Mouse (Mus musculus): ENCODE data around the gene Olfr965.
"Not testable (repeated sequence)": the region's sequence is repeated elsewhere in the genome, so short reads cannot be mapped to it uniquely, and the experiment has no call there.

Gene Olfr965

DNA sequence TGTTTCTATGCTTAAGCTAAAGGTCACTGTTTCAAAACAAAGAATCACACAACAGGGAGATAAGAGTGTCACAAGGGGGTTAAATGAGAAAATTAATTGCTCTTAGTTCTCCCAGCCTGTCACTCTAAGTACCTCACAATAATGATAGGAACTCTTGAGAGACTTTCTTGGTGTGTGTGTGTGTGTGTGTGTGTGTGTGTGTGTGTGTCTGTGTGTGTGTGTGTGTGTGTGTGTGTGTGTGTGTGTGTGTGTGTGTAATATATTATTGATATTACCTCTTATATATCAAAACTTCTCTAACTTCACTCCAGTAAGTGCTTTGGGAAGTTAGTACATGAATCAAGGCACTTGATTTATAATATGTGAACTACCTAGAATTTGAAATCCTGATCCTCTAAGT, at the start of gene Olfr965:
TSS of gene Olfr965 (plus strand) at position 301 of the 400 bp plus-strand sequence.
- DNase-seq: no peak

DNA sequence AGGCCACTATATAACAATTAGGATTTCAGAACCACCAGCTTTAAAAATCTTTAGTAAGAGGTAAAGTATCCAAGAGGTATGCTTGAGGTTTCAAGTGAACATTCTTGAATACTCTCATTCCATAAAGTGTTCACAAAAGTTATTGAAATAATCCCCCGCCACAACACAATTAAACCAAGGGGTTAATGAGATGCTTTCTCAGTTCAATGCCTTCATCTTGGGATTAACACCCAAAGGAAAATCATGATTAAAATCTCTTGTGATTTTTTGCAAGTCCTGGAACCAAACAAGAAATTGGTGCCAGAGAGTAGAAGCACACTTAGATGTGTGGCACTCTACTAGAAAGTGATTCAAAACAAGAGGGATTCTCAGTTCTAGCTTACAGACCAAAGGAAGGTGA, 44.2 kb upstream of the Olfr965 start, which contains the start of gene Olfr963:
TSS of gene Olfr963 (plus strand) at position 301 of the 400 bp plus-strand sequence.
- DNase-seq: no peak

DNA sequence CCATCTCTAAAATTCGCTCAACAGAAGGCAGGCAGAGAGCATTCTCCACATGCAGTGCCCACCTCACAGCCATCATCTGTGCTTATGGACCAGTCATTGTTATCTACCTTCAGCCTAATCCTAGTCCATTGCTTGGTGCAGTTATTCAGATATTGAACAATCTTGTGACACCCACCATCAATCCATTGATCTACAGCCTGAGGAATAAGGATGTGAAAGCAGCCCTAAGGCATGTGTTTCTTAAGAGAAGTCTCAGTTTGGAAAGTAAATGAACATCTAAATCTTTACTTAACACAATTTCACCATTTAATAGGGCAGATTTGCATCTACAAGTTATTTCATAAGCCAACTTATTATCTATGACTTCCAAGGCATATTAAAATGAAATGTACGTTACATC, 41.4 kb upstream of the Olfr965 start:
- DNase-seq: no peak

DNA sequence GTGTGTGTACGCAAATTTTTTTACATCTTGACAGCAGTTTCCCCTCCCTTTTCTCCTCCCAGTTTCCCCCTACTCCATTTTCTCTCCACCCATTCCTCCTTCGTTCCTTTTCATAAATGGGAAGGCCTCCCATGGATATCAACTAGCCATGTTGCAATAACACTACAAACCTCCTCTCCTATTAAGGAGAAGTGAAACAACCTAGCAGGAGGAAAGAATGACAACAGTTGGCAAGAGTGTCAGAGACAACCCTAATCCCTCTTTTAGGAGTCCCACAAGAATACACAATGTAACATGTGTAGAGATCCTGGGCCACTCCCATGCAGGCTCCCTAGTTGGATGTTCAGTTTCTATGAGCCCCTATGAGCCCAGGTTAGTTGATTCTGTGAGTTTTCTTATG, 36.3 kb upstream of the Olfr965 start:
- no peak for DNase-seq

DNA sequence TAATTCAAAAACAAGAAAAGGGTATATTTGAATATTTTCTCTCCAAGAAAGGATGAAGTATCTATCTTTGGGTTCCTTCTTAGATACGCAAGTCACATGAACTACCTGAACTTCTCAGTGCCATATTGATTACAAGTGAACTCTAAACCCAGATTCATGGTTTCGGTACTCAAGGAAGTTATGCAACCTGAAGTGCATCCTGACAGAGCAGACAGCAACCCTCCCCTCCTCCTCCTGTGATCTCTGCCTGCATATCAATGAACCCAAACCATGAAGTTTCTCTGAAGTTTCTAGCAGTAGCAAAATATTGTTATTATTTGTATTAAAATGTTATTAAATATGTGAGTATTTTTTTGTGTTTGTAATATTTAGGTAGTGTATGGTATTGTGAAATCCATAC, 32.6 kb upstream of the Olfr965 start:
- no peak for DNase-seq

DNA sequence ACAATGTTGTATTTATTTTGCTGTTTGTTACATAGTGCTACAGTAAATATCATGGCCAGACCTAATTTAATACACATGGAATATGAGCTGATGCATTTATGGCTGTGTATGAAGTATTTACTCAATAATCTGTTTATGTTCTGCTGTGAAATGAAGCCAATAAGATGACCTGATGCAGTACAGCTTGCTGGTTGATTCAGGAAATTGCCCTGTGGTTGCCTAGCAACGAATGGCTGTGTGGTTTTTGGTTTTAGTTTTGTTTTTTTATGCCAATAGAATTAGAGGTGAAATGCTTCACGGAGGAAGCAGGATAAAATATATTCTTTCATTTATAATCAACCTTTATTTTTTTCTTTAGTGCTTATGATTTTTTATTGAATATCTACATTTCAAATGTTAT, 31.9 kb upstream of the Olfr965 start:
- no peak for DNase-seq

DNA sequence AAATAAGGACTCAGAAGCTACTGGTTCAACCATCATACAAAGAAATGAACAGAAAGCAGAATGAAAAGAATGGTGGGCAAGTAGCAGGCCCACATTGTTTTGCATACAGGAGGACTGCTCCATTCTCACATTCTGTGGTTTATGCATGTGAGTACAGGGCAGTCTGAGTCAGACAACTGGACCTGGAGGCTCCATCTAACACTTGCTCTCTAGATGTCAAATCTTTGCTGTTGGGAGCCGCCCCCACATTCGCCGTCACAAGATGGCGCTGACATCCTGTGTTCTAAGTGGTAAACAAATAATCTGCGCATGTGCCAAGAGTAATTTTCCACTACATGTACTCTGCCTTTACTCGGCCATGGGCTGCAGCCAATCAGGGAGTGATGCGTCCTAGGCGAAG, 10.0 kb upstream of the Olfr965 start:
- DNase-seq: not testable (repeated sequence)

DNA sequence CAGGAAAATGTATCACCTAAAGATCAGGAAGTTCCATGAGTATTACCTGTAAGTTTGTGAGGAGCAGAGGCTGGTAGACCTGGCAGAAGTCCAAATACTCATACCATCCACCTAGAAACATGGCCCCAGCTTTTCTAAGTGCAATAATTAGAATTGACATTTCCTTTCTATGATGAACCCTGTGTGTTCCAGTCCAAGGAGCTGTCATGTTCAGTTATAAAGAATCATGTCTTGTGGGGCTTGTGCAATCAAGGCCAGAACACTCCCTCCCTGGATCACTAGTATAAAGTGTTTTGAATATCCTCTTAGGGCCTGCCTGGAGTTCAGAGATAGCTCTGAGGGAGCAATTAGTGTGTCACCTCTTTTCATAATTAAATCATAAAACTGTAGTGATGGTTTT, 4.1 kb upstream of the Olfr965 start, which contains the start of gene Olfr149:
TSS of gene Olfr149 (minus strand) at position 101 of the 400 bp plus-strand sequence.
- DNase-seq: no peak

DNA sequence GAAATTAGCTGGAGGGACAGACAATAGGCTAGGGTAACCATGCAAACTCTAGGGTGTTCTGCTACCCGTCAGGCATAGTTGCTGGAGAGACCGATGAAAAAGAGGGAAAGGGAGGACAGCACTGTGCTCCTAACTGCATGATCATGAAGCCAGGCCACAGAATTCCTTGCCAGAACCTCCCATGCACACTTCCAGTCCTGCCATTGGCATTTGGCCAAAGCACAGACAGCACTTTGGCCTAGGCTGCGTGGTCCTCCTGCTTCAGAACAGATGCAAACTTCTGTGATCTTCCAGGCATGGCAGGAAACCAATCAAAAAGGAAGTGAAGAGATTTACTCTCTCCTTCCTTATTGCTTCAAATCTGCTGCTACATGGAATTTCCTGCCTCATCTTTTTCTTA, 2.2 kb upstream of the Olfr965 start:
- peak; percentile 55 for DNase-seq

DNA sequence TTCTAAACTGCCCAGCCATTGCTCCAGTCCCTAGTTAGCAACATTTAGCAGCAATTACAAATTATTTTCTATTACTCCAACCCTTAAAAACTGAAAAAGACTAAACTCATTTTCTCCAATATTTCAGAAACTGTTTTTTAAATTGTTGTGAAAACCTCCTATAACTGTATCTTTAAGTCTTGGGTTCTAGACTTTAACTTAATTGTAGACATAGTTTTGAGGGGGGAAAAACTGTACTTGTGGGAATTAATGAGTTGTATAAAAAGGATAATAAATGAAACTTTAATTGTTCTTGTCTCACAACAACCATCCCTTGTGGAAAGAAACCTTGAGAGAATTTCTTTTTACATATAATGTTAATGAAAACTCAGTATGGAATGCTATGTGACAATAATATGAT, 19.5 kb downstream of the Olfr965 start, which contains the start of gene Olfr150:
TSS of gene Olfr150 (plus strand) at position 301 of the 400 bp plus-strand sequence.
- DNase-seq: no peak

DNA sequence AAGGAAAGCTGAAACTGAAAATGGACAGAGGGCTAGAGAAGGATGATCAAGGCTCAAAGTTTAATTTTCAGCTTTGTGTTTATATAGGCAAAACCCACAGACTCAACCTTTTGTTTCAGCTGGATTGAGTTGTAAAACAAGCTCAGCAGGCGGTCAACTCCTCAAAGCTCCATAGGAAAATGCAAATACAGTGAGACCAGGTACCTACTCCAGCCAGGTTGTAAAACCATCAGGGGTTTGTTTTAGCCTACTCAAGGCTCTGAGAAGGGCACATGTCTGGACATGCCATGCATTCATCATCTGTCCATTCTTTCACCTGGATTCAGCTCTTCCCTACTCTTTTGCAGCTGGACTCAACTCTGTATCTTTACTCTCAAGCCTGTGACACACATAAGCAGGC, 29.6 kb downstream of the Olfr965 start:
- DNase-seq: no peak

DNA sequence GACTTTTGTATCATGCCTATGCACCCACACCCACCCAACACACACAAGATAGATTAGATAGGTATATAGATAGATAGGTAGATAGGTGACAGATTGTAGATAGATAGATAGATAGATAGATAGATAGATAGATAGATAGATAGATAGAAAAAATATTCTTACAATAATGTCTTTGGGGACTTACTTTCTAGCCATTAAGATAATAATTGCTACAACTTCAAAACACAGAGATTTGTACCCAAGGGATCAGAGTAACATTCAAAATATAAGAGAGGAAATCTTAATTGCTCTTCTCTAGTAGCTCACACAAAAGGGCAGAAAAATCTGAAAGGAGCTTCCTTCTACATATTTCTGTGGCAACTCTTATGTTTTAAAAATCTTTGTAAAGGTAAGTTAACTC, 34.8 kb downstream of the Olfr965 start, which contains the start of gene Olfr967:
TSS of gene Olfr967 (plus strand) at position 301 of the 400 bp plus-strand sequence.
- no peak for DNase-seq

DNA sequence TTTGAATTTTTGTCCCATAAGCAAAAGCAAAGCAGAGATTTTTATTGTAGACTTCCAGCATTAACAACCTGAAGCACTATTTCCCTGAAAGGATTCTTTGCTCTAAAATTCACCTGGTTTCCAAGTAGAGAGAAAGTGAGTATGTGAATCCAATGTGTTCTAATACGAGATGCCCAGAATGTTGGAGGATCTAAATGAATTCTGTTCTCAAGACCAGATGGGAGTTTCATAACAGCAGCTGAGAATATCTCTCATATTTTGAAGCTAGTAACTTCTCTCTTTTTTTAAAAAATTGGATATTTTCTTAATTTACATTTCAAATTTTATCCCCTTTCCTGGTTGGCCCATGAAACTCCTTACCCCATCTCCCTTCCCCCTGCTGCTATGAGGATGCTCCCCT, 35.3 kb downstream of the Olfr965 start:
- DNase-seq: no peak

Data from kidney, postnatal 14 days (tissue).